Mouse (Mus musculus) heart, postnatal 10 days (tissue): ENCODE measurements at regions not wholly inside any gene's neighbourhood (a gene's known extent, or its start where the extent isn't known, plus 50 kb on each side); places are given as distances from the start of the nearest gene placed in this dataset.
"Not testable (repeated sequence)": the region's sequence is repeated elsewhere in the genome, so short reads cannot be mapped to it uniquely, and the experiment has no call there.

Source experiments
- DNase-seq, 2 experiments: peaks; one replicate each; pipeline ENCODE4 v3.0.0; 2021
- intact Hi-C: fragments of 180-260 bp; cut with DNase I; formaldehyde crosslinking; loops from one replicate; pipeline ENCODE4 v1.15.1; 2025

- no peak for DNase-seq
- intact Hi-C loops: loop anchor here (10.0 kb wide), 1 partner anchor 1340 kb away; no protein-coding TSS in a partner anchor
These were observed 159.5 kb upstream of the Klhl4 start for GRCm38 (mm10) chrX:114314586-114314985.

- intact Hi-C loops: no loop called here
- DNase-seq: no peak
These were observed 149.8 kb upstream of the Klhl4 start for GRCm38 (mm10) chrX:114324285-114324684.

DNA sequence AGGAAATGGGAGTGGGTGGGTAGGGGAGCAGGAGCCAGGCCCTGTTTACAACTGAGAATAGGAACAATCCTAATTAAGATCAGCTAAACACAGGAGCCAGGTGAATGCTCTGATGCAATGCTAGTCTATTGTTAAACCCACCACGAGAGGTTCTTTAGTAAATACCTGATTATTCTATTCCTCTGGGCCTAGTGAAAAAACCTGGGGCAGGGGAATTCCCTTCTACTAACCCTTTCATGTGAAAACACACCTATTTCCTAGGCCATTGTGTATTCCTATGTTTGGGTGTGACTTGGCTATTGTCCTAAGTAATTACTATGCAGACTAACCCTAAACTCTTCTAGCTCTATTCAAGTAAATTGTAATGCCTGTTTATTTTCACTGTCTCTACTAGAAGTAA is 138.0 kb upstream of the Klhl4 start:
- intact Hi-C loops, DNase-seq: not testable (repeated sequence)

DNA sequence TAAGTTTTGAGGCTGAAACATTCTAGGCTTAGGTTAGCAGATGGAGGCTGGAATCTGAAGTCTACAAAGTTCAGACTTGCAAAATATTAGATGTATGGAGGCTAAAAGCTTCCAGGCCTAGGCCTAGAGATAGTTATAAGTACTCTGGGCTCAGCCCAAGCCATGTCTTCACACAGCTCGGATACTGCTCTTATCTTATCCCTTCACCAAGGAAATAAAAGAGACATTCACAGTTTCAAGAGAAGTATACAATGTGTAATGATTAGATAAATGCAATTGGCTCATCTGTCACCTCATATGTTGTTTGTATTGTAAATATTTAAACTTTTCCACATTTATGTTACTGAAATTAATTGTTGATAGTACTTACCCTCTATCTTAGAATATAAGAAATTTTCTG is 114.9 kb upstream of the Klhl4 start:
- no peak for DNase-seq
- intact Hi-C loops: no loop called here
